Mouse (Mus musculus) ovary, adult 18-20 months (tissue): Measurements from ENCODE around the gene Fam193b.
"Not testable (repeated sequence)": the region's sequence is repeated elsewhere in the genome, so short reads cannot be mapped to it uniquely, and the experiment has no call there.

Experiments used
- DNase-seq: peaks from one replicate; pipeline ENCODE4 v3.0.0; 2022; ENCODE audit warnings: low spot score, mixed read lengths

Gene Fam193b

DNA sequence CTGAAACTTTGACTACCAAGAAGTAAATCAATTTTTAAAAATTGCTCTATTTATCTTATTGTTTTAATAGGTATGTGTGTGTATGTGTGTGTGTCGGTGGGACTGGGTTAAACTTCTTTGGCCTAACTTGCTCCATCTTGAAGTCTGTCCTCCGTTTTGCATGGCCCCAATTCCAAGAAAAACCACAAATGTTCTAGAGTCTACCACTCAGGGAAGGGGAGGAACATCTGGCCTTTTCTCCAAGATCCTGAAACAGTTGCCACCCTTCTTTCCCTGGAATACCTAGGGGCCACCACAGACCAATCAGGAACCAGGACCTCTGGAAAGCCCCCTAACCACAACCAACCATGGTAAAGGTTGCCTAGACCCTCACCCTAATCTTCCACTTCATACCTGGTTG, 1.1 kb upstream of the Fam193b start:
- DNase-seq = no peak

DNA sequence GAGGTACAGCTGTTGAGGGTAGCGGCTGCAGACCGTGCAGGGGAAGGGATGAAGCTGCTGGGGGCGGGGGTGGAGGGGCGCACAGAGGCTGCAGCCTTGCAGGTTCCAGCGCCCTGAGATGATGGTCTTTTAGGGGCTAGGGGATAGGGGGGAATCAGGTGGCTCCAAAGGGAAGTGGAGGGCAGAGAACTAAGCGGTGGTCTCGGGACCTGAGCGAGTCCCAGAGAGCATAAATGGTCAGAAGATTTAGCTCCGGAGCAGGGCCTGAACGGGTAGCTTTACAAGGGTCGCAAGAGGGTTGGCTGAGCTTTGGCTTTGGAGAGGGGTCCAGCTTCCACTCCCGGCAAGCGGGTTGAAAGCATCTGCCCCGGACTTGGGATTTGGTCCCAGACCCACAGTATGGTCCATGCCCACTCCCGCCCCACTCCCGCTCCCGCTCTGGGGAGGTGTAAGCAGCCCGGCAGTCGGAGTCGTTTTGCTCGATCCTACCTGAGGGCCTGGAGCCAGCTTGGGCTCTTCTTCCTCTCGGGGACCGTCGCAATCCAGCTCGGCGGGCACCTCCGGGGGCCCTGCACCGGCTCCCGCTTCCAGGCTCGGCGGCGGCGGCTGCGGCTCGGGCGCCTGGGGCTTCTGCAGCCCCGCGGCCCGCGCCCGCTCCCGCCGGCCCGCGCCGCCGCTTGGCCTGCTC, 490 bp downstream of the Fam193b start:
- peak; percentile 13 for DNase-seq

DNA sequence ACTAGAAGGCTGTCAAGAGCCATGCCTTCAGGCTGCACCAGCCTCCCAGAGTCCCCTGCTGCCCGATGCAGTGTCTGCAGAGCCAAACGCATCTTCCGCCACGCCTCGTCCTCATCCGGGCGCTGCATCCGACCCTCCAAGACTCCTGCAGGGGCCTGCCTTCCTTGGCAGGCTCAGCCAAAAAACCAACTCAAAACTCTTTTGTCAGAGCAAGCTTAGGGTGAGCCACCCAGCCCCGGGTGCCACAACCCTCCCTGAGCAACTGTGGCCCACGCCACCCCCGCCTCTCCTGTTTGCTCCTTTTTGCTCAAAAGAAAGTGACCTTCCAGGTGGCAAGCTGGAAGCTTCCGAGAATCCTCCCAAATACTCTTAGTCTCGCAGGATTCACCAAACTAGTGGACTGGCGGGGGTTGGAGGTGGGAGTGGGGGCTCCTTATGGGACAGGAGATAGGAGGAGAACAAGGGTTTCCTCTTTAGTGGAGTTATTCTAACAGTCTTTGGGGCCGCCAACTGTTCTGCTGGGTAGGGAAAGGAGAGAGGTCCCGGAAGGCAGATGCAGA, 1.1 kb downstream of the Fam193b start:
- no peak for DNase-seq

DNA sequence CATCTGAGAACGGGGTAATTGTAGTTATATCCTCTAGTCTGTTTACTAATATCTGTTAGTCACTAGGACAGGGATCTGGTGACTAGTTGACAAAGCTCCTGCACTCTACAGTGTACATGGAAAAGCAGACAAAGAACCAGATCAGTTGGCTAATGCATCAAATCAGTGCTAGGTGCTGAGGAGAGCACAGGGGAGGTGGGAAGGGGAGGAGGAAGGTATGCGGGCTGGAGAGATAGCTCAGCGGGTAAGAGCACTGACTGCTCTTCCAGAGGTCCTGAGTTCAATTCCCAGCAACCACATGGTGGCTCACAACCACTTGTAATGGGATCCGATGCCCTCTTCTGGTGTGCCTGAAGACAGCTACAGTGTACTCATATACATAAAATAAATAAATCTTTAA, 2.4 kb downstream of the Fam193b start:
- not testable (repeated sequence) for DNase-seq

DNA sequence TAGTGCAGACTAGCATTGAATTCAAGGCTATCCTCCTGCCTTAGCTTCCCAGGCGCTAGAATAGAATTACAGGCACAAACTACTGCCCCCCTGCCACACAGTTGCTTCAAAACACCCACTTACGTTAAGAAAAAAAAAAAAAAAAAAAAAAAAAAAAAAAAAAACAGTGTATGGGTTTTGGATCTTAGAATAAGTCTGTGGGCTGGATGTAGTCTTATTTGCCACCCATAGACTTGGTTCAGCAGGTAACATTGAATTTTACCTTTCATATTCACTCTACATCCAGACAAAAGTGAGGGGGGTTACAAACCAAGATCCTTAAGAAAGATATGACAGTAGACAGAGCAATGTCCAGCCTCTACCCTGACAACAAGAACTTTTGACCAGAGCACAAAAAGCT, 3.0 kb downstream of the Fam193b start:
- no peak for DNase-seq

DNA sequence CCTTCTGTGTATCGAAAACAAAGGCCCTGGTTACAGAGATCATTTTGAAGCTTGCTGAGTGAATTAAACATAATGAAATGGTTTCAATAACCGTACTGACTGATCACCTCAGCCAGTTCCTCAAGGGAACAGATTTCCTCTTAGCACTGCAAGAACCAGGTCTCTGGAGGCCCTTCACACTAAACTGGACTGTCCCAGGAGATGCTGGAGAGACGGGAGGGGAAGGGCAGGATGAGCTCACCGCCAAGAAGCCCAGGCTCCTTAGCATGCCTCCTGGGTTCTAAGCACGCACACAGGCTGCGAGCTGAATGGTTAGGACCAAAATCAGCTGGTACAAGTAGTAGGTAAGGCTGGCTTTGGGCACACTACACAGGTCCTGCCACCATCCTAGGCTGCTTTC, 3.9 kb downstream of the Fam193b start:
- DNase-seq = no peak

DNA sequence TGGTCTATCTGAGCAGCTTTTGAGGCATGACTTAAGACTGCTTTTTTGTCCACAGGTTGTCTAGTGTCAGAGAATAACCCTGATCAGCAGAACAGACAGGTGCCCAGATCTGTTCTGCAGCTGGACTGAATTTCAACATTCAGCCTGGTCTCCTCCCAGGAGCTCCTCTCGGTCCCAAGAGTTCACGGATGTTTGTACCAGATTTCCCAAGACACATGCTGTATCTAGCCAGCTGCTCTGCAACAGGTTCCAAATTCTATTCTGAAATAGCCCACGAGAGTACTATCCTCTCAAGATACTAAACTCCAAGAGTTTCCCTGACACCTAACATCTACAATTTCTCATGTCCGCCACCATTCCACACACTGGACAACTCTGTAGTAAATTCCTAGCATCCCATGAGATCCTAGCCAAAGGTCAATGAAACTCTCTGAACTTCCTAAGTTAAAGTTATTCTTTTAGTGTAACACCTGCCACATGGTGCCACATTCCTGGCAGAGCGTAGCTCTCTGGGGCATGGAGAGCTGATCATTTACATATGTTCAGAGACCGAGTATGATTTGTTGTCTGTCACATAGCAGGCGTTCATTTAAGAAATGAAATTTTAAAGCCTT, 7.5 kb downstream of the Fam193b start:
- DNase-seq = no peak

DNA sequence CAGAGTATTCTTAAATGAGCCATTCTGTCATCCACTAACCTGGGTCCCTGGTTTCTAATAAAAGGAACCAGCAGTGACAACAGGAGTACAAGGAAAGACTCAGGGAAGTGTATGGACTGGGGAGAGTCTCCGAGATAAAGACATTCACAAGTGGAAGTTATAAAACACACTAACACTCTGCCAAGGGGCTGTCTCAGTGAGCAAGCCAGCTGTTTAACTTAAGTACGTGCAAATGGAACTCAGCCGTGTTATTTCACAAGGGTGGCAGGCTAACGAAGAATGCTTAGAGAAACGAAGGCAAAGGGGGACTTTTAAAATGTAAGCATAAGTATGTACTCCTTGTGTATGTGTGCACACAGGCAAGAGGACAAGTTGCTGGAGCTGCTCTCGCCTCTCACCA, 13.4 kb downstream of the Fam193b start:
- no peak for DNase-seq

DNA sequence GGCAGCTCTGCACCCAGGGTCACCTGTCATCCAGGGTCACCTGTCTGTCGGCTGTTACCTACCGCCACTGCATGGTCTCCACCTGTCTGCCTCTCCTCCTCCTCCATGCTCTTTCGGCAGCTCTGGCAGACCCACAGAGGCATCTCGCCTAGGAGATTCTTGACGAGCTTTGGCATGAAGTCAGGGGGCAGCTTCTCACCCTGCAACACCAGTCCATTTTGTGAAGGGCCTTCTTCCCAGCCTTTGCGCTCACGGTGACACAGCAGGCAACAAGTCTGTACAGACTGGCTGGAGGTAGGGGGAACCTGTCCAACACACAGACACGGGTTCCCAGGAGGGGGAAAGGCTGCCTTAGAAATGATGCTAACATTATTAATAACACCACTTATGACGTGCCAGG, 15.0 kb downstream of the Fam193b start:
- no peak for DNase-seq

DNA sequence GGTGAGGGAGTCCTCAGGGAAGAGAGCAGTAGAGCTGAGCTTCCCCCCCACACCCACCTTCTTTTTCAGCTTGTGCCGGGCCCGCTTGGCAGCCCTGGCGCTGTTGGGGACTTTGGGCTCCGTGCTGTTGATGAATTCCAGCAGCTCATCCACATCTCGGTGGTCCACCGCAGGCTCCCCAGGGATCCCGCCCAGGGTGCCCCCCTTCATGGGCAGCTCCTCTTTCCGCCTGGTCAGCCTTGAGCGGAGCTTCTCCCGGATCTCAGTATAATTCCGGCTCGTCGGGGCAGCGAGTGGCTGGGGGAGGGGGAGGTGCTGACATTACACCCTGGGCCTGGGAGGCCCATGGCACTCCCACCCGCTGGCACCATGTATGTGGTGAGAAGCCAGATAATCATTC, 21.9 kb downstream of the Fam193b start:
- DNase-seq = no peak

DNA sequence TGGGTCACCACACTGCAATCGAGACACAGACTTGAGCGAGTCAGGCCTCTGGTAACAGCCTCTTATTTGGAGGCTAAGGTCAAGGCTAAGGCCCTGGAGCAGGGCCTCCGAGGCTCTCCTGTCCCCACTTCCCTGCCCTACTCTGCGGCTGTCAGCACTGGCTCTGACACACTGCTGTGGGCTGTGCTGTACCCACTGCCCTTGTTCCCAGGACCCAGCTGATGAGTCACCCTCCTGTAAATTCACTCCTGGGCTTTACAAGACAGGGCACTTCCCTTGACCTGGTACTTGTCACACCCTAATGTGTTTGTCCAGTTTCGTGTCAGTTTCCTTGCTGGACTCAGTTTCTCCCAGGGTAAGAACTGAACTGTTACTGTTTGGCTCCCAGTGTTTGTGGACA, 22.5 kb downstream of the Fam193b start:
- DNase-seq = no peak

DNA sequence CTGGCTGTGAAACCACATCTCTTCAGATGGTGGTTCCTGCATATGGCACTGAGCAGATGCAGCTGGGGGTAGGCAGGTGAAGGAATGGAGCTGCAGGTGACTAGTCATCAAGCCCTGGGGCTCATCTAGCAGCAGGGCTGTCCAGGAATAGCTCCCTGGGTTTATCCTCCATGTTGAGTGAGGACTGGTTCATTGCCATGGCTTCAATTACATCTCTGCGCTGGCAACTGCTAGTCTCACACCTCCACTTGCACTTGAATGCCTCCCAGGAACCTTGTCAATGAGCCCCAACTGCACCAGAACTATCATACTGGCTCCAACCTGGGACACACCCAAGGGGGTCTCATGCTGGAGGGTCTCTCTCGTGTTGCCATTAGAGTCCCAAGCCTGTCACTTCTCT, 23.0 kb downstream of the Fam193b start:
- no peak for DNase-seq

DNA sequence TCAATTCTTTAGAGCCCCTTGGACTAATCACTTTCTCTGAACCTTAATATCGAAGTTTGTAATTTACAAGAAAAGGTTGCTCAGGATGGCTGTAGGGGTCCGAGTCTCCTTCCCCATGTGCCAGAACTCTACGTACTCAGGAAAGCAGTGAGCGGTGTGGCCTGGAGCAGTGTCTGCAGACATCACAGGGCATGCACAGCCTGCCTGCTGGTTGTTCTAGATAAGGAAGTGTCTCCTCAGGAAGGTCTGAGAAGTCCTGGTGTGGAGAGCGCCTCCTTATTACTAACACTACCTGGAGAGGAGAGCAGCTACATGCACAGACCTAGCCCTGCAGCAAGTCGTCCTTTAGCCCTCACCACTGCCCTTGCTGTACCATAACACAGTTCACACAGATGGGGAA, 26.1 kb downstream of the Fam193b start:
- DNase-seq = no peak

DNA sequence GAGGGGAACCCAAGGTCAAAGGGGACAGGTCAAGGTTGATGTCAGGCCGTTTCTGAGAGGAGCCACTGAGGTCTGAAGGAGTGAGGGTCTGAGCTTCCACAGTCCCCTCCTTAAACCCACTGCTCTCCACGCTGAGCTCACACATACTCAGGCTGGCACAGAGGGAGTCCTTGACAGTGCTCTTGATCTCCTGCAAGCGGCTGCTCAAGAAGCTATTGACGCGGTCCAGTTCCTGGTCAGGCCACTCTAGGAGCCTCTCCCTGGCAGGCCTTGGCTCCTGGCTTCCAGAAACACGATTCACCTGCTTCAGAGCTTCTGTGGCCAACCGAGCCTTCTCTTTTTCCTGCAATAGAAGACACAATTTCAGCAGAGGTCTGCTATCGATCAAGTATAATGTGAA, 27.5 kb downstream of the Fam193b start:
- no peak for DNase-seq

DNA sequence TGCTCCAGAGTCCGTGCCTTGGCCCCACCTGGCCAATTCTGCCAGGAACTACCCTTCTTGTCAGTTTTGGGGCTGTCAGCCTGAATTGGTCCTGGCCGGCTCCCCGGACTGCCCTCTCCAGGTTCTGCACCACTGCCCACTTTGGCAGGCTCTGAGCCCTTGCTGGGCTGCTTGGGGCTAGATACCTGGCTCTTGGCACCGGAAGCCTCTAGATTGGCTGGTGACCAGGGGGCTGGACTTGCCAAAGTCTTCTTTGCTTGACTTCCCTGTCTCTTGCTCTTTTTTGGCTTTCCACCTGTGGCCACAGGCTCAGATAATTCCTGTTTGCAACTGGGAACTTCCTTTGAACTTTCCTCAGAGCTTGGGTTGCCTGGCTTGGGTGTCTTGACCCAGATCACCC, 28.0 kb downstream of the Fam193b start:
- no peak for DNase-seq

DNA sequence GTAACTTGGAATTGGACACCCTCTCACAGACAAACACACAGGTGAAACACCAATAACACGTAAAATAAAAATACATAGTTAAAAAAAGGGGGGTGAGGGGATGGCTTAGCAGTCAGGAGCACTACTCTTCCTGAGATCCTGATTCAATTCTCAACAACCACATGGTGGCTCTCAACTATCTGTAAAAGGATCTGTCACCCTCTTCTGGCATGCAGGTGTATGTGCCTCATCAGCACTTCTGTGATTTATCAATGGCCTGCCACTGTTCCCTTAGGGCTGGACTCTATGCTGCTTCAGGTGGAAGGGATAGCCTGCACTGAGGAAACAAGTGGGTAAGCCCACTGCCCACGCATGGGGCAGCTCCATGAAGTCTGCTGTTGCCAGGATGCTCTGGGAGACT, 30.0 kb downstream of the Fam193b start:
- DNase-seq = no peak

DNA sequence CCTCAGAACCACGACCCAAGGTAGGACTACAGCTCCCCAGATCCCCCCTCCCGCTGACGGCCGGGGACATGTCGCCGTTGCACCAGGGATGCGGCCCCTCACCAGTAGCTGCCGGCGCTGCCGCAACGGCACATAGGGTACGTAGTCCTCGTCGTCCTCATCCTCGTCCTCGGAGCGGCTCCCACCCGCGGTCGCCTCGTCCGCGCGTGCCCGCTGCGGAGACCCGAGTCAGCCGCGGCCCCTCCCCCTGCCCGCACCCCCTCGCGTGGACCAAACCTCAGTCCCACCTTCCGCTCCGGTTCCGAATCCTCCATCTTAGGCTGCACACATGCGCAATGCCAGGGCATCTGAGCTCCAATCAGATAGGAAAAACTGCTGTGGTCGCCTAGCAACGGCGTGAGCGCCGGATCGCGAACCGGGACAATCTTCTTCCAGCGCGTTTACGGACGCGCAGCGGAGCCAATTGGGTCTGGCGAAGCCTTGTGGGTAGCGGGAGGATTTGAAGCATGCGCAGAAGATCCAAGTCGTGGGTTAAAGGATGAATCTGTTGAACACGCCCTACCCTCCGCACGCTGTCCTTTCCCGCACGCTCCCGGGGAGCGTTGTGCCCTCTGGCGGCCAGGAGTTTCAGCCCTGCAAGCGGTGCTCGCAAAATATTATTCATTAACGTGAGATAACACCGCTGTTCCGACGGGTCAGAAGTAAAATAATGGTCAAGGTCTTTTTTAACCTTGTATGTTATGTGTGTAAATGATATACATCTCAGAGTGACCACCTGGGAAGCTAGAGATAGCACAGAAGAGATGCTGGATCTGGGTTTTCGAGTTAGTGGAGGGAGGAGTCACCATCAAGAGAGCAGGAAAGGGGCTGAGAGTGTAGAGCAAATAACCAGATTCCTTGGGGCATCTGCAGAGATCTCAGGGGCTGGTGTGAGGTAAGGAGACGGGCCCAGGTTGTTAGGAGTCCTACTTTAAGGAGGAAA, 34.4 kb downstream of the Fam193b start, which contains the start of gene Ddx41:
Gene Ddx41, minus strand, starts transcription at position 465 of the 982 bp plus-strand sequence.
- peak; percentile 99 for DNase-seq

DNA sequence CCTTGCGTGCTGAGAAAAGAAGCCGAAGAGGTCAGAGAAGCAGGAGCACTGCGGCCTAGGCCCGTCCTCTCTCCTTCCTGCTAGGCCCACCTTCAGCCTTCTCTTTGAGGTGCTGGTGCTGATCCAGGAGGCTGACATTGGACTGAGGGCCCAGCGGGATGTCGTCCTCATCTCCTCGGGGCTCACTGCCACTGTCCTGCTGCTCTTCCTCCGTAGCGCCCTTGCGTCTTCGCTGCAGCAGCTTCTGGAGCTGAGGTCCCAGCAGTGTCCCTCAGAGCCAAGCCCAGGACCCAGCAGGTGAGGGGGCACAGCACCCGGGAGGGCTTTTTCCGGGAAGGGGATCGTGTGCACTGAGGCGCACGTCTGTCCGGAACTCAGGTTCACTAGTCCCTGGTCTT, 35.1 kb downstream of the Fam193b start:
- no peak for DNase-seq

DNA sequence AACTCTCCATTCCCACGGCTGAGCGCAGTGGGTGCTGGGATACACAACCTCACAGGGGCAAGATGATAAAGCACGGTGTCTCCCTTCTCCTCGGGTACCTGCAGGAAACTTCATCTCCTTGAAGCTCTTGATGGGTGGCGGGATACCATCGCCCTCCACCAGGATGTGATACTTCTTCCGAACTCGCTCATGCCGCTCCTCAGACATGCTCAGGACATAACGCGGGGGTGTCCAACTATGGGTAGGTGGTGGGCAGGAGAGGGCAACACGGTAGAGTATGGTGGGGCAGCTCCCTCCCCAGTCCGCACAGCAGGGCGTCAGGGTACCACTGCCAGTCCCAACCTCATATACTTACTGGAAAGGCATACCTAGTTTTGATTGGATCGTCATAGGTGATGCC, 35.7 kb downstream of the Fam193b start:
- DNase-seq = no peak

DNA sequence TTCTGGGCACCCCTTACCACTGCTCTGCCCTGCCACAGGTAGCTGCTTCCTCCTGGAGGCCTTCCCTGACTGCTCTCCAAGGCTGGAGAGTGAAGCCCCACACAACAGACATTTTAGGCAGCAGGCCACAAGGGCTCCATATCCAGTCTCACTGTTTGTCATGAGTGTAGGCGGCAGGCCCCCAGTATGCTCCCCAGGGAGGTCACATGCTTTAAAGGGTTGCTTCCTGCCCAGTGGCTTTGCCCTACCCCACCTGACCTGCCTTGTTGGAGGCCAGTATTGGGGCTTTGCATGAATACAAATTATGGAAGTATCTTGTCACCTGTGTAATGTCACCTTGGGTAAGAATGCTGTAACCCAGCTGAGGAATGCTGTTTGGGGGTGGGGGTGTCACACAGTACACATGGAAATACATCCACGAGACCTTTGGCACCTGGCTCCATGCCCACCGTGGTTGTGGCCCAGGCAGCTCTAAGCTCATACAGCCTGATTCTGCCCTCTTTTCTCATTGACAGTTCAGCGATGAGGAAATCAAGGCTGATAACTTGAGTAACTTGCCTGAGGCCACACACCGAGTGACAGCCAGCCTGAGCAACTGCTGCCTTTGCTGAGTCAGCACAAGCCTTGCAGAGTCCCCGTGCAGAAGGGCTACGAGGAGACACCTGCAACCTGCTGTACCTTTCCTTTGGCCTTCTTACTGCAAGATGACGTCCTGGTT, 41.6 kb downstream of the Fam193b start, which contains the start of gene Dok3:
Gene Dok3, minus strand, starts transcription at position 99 of the 718 bp plus-strand sequence.
- DNase-seq = no peak

DNA sequence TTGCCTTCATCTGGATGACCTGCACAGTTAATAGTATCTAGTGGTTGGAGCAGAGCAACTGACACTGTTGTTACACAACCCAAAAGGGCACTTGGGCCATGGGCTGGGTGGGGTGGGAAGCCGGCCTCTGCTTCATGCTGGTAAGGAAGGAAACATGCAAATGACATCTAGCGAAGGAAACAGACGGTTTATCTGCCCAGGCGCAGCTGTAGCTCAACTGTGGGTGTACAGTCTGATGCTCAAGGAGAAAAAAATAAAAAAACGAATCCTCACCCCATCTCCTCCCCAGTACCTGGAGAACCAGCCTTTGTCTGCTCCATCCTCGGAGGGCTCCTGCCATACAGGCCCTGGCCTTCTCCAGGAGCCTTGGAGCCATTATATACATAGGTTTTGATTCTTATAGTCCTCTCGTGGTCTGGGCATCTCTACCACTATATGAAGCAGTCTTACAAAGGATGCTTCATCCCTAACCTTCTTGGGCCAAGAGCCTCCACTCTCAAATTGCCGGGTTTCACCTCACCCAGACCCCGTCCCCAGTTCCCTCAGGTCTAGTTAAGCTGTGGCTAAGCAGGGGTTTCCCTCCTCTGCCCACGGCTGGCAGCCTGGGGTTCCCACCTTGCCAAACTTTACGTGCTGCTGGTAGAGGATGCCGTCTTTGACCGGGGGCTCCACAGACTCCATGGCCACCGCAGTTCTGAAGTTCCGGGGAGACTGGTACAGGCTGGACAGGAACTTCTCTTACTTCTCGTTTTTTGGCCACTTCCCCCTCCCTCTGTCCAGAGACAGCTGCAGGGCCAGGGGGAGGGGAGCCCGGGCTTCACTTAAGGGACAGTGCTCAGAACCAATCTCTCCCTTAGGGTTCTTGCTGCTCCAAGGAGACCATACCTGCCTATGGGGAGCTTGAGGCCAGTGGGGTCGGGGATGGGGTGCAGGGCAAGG, 42.8 kb downstream of the Fam193b start:
- DNase-seq = no peak
